Mouse (Mus musculus): Measurements from ENCODE around the gene Gm49336. TPM values are rescaled to one million over a fixed set of nuclear protein-coding genes. Genes with fewer than 3 reads are reported as not detected.

Gm49336 gene
- total RNA-seq, 2 experiments from 2014 or later = 35.7 to 35.9 TPM

- DNase-seq = no peak
Measured at GRCm38 (mm10) chr14:60238551-60238950, 12.8 kb downstream of the Gm49336 start.

GRCm38 (mm10) chr14:60219886-60220285 is 31.4 kb downstream of the Gm49336 start:
- DNase-seq = no peak

GRCm38 (mm10) chr14:60217616-60218015 is 33.7 kb downstream of the Gm49336 start:
- no peak for DNase-seq

DNA sequence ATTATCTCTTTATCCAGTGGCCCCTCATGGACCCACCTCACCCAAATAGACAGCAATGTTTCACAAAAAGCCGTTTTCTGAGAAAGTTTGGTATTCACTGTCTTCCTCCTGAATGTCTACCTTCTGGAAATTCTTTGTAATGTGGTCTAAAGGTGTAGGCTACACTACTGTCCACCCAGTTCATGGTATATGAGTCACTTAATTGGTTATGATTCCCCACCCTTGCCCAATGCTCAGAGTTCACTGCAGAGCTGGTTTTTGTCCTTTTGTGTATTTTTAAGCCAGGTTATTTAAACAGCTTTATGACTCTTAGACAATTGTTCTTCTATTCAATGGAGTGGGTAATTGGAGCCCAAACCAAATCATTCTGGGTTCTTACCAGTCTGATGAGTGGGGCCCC is 35.2 kb downstream of the Gm49336 start:
- DNase-seq = no peak

DNA sequence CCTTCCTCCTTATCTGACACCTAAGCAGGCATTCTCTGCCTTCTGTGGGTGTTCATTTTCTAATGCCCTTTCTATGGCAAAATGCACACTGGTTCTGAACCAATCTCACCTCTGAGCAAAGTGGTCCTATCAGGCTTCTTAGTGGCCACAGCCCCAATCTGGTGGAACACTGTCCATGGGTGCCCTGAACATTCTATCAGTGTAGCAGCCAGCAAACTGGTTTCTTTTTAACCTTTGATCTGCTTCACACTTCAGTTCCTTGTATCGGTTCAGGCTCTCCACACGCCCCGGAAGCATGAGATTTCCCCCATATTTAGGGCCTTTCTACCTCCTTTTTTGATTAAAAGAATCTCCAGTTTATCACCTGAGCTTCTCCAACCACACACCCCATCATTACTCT is 36.3 kb downstream of the Gm49336 start:
- no peak for DNase-seq

DNA sequence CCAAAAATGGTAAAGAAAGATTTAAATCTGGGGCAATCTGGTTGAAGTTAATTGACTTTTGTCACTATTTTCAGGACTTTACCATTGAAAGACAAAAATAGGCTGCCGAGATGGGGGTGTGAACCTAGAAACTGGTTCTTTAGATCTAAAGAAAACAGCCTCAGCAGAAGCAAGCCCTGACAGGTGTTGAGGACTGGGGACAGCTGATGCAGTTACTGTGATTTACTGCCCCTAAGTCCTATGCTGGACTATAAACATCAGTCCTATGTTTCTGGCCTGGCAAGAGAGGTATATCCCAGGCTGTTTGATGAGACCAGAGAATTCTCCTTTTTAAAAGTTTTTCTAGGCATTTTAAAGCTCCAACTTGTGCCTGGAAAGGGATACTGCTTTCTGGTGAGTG is 37.3 kb downstream of the Gm49336 start:
- DNase-seq = no peak

- DNase-seq = no peak
Measured at GRCm38 (mm10) chr14:60209166-60209565, 42.1 kb downstream of the Gm49336 start.

DNA sequence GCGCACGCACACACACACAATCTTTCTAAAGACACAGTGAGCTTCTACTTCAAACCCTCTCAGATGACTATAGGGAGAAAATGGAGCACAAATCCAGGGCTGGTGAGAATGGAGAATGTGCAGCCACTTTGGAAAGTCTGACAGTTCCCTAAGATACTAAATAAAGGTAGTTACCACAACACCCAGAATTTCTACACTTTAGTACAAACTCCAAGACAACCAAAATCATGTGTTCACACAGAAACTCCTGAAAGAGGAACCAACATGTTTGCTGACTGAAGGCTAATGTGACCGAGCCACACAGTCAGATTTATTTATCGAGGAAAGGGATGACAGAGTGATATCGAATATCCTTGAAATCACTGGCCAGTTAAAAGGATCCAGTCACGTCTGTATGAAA is 46.3 kb downstream of the Gm49336 start:
- DNase-seq = no peak

- no peak for DNase-seq
Measured at GRCm38 (mm10) chr14:60196884-60197283, 54.4 kb downstream of the Gm49336 start, which contains the start of gene Atp8a2. TSS of gene Atp8a2 (minus strand) at chr14:60197179.

GRCm38 (mm10) chr14:60195999-60196398 is 55.3 kb downstream of the Gm49336 start:
- no peak for DNase-seq

- DNase-seq = no peak
Measured at GRCm38 (mm10) chr14:60194606-60195005, 56.7 kb downstream of the Gm49336 start.

DNA sequence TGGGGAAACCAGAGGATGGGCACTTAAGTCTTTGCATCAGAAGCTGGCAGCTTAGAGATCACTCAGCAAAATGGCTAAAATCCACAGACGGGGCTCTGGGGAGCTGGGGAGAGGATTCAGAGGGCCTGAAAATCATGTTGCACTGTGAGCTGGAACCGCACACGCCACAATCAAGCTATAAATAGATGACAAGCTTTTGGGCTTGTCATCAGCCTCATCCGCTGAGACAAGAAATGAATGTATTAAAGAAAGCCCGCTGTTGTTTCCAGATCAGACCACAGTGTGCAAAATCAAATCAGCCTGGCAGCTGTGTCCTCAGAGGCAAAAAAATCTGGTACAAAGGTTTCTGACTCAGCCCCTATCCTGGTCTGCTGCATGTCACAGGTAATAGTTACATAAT is 61.5 kb downstream of the Gm49336 start:
- DNase-seq = no peak

- DNase-seq = no peak
Measured at GRCm38 (mm10) chr14:60188201-60188825, 63.0 kb downstream of the Gm49336 start.

- no peak for DNase-seq
Measured at GRCm38 (mm10) chr14:60181306-60181705, 70.0 kb downstream of the Gm49336 start.

DNA sequence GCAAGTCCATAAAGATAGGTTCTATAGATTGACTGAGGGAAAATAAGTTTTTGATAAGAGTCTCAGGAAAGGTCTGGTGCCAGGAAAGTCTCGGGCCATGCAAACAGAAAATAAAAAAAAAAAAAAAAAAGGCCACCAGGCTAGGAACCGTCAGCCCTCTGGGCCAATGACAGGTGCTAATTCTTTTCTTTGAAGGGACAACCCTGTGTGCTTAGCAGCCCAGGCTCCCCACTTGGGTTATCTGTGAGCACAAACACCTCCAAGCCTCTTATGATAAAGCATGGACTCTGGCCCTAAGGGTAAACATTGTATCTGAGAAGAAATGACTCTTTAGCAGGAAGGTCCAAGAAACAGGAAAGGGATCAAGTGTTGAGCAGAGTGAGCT is 72.7 kb downstream of the Gm49336 start:
- DNase-seq = no peak

- DNase-seq = no peak
Measured at GRCm38 (mm10) chr14:60177614-60178570, 73.4 kb downstream of the Gm49336 start.

DNA sequence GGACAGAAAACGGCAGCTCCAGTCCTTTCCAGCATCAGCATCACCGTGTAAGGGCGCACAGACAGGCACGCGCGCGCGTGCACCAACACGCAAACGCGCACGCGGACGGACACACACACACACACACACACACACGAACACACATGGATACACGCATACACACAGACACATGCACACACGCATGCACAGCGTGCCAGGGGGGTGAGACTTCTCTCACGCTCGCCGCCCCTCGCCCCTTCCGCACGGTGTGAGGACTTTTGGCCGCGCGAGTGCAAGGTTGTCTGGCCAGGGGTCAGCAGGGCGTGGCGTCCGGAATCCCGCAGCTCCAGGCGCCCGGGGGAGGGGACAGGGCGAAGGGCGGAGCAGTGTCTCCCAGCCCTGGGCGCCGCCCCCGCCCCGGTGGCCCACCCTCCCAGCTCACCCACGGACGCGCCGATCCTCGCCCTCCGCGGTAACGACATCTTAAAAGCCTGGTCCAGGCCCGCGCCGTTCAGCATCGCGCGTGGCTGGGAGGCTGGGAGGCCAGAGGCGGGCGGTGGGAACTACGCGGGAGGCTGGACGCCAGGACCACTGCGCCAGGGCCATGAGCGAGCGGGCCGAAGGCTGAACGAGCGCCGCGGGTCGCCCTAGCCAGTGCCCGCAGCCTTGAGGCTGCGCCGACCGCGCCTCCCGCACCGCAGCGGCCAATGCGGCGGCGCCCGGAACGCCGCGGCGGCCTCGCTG is 74.3 kb downstream of the Gm49336 start:
- peak; percentile 58 for DNase-seq

GRCm38 (mm10) chr14:60176469-60176890 is 74.8 kb downstream of the Gm49336 start:
- no peak for DNase-seq

- no peak for DNase-seq
Measured at GRCm38 (mm10) chr14:60172286-60173055, 78.8 kb downstream of the Gm49336 start.

DNA sequence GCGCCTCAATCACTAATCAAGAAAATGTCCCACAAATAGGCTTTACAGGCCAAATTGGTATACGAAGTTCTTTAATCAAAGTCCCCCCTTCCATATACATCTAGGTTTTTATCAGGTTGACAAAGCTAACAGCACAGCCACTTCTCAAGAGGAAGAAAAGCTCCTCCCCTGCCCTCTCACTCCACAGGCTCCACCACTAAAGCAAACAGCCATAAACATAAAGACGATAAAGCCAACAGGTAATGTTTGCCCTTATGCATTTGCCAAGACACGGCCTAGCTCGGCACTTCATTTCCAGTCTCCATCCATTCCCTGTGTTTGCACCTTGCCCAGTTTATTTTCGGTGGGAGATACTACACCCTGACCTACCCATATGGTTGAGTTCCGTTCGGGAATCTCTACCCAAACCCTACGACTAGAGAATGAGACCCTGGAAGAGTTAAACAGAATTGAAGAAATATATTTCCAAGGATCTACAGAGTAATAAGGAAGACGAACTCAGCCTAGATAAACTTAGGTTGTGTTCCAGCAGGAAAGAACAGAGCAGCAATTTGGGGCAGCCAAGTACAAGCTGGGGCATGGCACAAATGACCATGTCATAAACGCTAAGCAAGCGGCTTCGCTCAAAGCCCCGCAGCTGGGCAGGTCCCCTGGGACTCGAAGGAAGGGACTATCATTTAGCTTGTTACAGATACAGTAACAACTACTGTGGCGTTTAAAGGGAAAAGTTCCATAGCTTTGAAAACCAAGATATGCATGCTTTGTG is 80.3 kb downstream of the Gm49336 start:
- DNase-seq = no peak

- no peak for DNase-seq
Measured at GRCm38 (mm10) chr14:60163367-60163766, 87.9 kb downstream of the Gm49336 start.

All from adrenal gland, postnatal 10 days (tissue).